Mouse (Mus musculus): Measurements from ENCODE around the gene Capn9.

Capn9 gene

DNA sequence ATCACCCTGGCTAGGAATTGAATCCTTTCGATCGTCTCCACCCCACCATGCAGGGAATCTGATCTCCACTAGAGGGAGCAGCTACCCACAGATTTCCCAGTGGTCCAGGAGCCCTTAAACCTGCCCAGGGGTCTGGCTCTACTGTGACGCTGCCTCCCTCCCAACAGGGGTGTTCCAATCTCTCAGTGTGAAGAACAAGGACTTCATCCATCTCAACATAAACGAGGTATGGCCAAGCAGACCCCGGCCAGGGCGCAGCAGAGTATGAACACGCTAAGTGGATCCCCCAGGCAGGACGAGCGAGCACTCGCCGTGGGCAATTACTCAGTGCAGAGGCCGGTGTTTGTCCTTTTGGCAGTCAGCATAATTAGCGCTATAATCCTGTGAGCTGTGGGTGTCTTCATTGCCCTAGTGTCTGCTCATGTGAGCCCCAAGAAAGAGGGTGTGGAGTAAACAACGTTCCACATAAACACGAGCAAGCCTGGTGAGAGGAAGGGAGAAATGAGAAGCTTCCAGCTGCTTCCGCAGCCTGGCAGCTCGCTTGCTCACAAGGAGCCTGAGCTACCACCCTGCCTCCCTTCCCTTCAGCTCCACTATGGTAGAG is 41.5 kb downstream of the Capn9 start:
- ChIA-PET POLR2A (interaction anchor here in 3 of 4 experiments (0.7 to 1.8 kb wide), 8 partner anchors 9 to 176 kb away, joined by 3 to 9 read pairs (median 6); partner anchors contain the start of gene Trim67 (in 1 of the 3)), CTCF (interaction anchor here (0.5 to 2.2 kb wide), 47 partner anchors 9 to 1222 kb away, joined by 3 to 30 read pairs (median 3); partner anchors contain the start of genes 2310022B05Rik (in 1 of the 4) and Fam89a (in 1 of the 4))

DNA sequence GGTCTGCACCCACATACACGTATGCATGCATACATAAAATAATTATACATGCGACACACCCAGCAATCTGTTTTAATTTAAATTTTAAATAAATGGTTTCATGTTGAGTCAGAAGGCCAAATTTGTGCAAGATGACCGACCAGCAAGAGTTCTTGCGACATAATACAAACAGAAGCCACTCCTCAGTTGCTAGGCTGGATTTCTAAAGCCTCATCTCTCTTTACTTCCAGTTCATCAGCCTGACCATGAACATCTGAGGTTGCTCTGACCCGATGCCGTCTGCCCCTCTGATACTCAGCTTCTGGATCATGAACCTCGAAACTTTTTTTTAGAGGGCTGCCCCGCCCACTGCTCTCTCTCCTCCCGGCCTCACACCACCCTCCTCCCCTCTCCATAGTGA is 42.3 kb downstream of the Capn9 start:
- ChIA-PET POLR2A (interaction anchor here in 2 of 4 experiments (1.2 to 1.8 kb wide), 5 partner anchors 10 to 59 kb away, joined by 4 to 9 read pairs (median 8); no protein-coding TSS in a partner anchor), CTCF (interaction anchor here (0.5 to 2.2 kb wide), 25 partner anchors 8 to 224 kb away, joined by 3 to 30 read pairs (median 4); partner anchors contain the start of genes 2310022B05Rik (in 1 of the 4) and Fam89a (in 1 of the 4))

- ChIA-PET POLR2A (interaction anchor here in 1 of 4 experiments (0.6 to 2.0 kb wide), 3 partner anchors 10 to 118 kb away, joined by 3 to 5 read pairs (median 3); no protein-coding TSS in a partner anchor), CTCF (interaction anchor here in 1 of 4 experiments (1.7 kb wide), 1 partner anchor 13 kb away, joined by 5 read pairs; no protein-coding TSS in a partner anchor)
Measured at GRCm38 (mm10) chr8:124621255-124621654, 45.3 kb downstream of the Capn9 start.

GRCm38 (mm10) chr8:124626251-124626650 is 50.3 kb downstream of the Capn9 start:
- CTCF ChIA-PET: interaction anchor here (0.7 to 1.3 kb wide), 7 partner anchors 8 to 203 kb away, joined by 3 to 5 read pairs (median 3); no protein-coding TSS in a partner anchor

GRCm38 (mm10) chr8:124630489-124630888 is 54.6 kb downstream of the Capn9 start:
- ChIA-PET CTCF (no interaction called here), POLR2A (interaction anchor here in 1 of 4 experiments (1.2 kb wide), 1 partner anchor 8 kb away, joined by 3 read pairs; no protein-coding TSS in a partner anchor)

More at GRCm38 (mm10) chr8:124626251-124626650, 50.3 kb downstream of the Capn9 start:
- POLR2A ChIA-PET: interaction anchor here in 2 of 4 experiments (0.9 to 1.3 kb wide), 3 partner anchors 9 to 50 kb away, joined by 3 to 4 read pairs (median 3); no protein-coding TSS in a partner anchor

DNA sequence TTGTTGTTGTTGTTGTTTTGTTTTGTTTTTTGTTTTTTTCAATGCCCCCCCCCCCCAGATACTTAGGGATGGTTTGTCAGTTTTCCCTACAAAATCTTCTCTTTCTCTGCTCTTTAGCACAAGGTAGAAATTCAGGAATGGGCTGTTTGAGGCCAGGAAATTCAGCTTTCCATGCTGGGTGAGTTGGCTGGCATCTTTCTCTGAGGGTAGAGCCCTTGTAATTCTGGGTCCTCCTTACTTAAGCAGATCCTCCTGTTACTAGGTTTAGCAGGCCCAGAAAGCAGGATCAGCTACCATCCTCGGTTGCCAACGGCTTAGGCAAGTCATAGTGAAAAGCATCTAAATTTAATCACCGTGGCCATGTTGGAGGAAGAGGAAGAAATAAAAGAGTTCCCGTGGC is 55.0 kb downstream of the Capn9 start:
- CTCF ChIA-PET: interaction anchor here in 2 of 4 experiments (0.6 kb wide), 3 partner anchors 197 to 977 kb away, joined by 3 to 14 read pairs (median 5); no protein-coding TSS in a partner anchor
- POLR2A ChIA-PET: interaction anchor here in 2 of 4 experiments (0.6 to 1.2 kb wide), 4 partner anchors 9 to 939 kb away, joined by 3 to 4 read pairs (median 3); no protein-coding TSS in a partner anchor

- CTCF ChIA-PET: interaction anchor here in 1 of 4 experiments (0.6 to 2.6 kb wide), 2 partner anchors 24 to 85 kb away, joined by 5 to 10 read pairs; no protein-coding TSS in a partner anchor
Measured at GRCm38 (mm10) chr8:124631966-124632365, 56.1 kb downstream of the Capn9 start.

DNA sequence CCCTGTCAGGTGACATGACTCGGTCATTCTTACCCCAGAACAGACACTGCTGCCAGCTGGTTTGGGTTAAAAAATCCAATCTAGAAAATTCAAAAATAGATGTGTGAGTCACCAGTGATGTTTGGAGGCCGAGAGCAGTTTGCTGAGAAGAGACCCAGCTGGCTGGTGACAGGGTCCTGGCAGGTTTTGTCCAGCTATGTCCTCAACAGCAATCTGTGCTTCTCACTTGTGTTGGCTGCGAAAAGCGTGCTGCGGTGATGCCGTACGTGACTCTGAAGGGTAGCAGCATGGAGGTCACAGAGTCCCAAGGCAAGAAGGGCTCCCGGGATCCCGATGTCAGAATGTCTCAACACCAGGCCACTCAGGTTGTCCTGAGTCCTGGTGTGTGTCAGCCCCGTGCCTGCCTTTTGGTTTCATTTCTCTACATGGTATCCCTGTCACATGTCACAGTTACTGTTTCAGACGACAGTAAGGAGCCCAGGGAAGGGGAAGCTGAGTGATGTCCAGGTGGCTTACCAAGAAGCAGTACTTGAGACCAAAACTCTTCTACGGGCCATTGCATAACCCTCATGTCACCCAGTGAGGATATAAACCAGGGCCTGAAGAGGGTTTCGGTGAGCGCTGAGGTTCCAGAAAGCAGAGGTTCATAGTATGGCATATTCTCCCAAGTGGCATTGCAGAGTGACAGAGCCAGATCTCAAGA is 57.2 kb downstream of the Capn9 start:
- POLR2A ChIA-PET: interaction anchor here in 1 of 4 experiments (1.8 kb wide), 1 partner anchor 37 kb away, joined by 3 read pairs; no protein-coding TSS in a partner anchor
- CTCF ChIA-PET: interaction anchor here in 1 of 4 experiments (1.3 to 2.6 kb wide), 3 partner anchors 11 to 44 kb away, joined by 3 to 10 read pairs (median 6); no protein-coding TSS in a partner anchor

More at GRCm38 (mm10) chr8:124631966-124632365, 56.1 kb downstream of the Capn9 start:
- POLR2A ChIA-PET: no interaction called here

GRCm38 (mm10) chr8:124634411-124635246 is 58.7 kb downstream of the Capn9 start:
- ChIA-PET CTCF (interaction anchor here in 3 of 4 experiments (0.6 to 2.1 kb wide), 4 partner anchors 17 to 43 kb away, joined by 3 to 6 read pairs (median 3); no protein-coding TSS in a partner anchor), POLR2A (interaction anchor here (0.6 to 1.9 kb wide), 9 partner anchors 8 to 424 kb away, joined by 3 to 9 read pairs (median 4); partner anchors contain the start of gene 2310022B05Rik (in 1 of the 4))

- ChIA-PET CTCF (interaction anchor here in 3 of 4 experiments (1.0 to 2.1 kb wide), 4 partner anchors 18 to 42 kb away, joined by 3 to 6 read pairs (median 3); no protein-coding TSS in a partner anchor), POLR2A (interaction anchor here in 2 of 4 experiments (0.9 to 1.9 kb wide), 7 partner anchors 8 to 42 kb away, joined by 3 to 9 read pairs (median 4); no protein-coding TSS in a partner anchor)
Measured at GRCm38 (mm10) chr8:124635247-124635502, 59.3 kb downstream of the Capn9 start.

- ChIA-PET CTCF (no interaction called here), POLR2A (no interaction called here)
Measured at GRCm38 (mm10) chr8:124641599-124641998, 65.7 kb downstream of the Capn9 start.

DNA sequence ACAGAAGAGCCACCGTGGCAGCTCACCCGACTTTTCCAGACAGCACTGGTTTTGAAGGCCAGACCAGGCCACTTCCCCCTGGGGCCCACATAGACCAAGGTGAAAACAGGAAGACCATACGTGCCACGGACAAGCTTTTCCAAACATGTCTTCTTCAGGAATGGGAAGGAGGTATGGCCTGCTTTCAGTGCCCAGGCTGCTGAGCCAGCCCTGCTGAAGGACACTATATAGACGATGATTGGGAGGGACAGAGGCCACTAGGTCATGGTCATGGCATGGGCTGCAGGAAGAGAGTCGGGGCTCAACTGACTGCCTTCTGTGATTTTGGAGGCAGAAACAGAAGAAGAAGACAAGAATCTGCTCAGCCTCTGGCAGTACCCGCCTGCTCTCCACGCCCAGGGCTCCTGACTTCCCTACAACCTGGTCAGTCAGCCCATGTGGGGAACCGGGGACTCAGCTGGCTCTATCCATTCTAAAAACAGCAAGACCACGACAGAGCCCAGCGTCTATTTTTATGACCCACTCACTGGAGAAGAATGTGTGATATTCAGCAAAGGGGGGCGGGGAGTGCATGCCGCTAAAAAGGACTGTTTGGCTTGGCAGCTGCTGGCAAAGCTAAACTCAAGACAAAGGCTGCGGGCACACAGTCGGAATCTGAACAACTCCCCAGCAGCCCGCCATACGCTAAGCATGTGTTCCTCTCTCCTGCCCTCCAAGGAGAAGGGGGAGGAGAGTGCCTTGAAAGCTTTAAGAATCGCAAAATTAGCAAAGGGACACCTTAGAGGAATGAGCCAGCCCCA is 67.8 kb downstream of the Capn9 start:
- CTCF ChIA-PET: interaction anchor here in 2 of 4 experiments (0.7 to 0.9 kb wide), 2 partner anchors 11 to 27 kb away, joined by 3 read pairs; no protein-coding TSS in a partner anchor

GRCm38 (mm10) chr8:124648311-124648710 is 72.4 kb downstream of the Capn9 start:
- CTCF ChIA-PET: interaction anchor here in 1 of 4 experiments (1.2 to 1.5 kb wide), 2 partner anchors 29 to 31 kb away, joined by 3 to 5 read pairs; no protein-coding TSS in a partner anchor
- POLR2A ChIA-PET: interaction anchor here in 1 of 4 experiments (1.1 kb wide), 1 partner anchor 15 kb away, joined by 4 read pairs; the partner anchor contains the start of gene 2310022B05Rik

More for the DNA sequence above, 67.8 kb downstream of the Capn9 start:
- POLR2A ChIA-PET: interaction anchor here in 3 of 4 experiments (1.3 to 1.5 kb wide), 3 partner anchors 9 to 17 kb away, joined by 3 to 6 read pairs (median 4); no protein-coding TSS in a partner anchor

GRCm38 (mm10) chr8:124651776-124652175 is 75.9 kb downstream of the Capn9 start:
- CTCF ChIA-PET: interaction anchor here in 1 of 4 experiments (1.1 kb wide), 1 partner anchor 48 kb away, joined by 4 read pairs; no protein-coding TSS in a partner anchor
- POLR2A ChIA-PET: interaction anchor here in 2 of 4 experiments (0.7 to 1.6 kb wide), 5 partner anchors 10 to 77 kb away, joined by 3 to 5 read pairs (median 3); partner anchors contain the start of gene 2310022B05Rik (in 1 of the 2)

DNA sequence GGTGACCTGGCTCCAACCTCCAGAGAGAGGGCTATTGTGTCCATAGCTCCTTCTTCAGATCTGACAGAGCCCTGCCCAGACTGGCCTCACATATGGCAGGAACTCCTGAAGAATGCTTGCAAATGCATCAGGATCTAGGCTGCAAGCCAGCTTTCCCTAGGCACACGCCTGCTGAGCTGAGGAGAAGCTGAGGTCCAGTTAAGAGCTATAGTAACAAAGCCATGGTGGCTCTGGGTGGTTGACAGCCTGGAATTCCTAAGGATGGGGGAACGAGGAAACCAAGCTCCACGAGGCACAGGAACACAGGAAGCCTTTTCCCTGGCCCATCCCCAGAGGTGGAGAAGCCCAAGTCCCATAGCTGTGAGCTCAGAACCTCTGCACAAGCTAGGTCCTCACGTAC is 76.6 kb downstream of the Capn9 start:
- CTCF ChIA-PET: interaction anchor here in 3 of 4 experiments (0.6 to 1.5 kb wide), 4 partner anchors 25 to 454 kb away, joined by 3 read pairs; no protein-coding TSS in a partner anchor
- POLR2A ChIA-PET: interaction anchor here in 3 of 4 experiments (0.7 to 1.6 kb wide), 8 partner anchors 9 to 48 kb away, joined by 3 to 5 read pairs (median 3); partner anchors contain the start of gene 2310022B05Rik (in 1 of the 3)

Data from embryonic stem cell, embryonic (primary cell).